Mouse (Mus musculus) left cerebral cortex, adult 9 months (tissue): ENCODE measurements around the gene Gm14444.
"Not testable (repeated sequence)": the region's sequence is repeated elsewhere in the genome, so short reads cannot be mapped to it uniquely, and the experiment has no call there.

ENCODE experiments used
- DNase-seq, 2 experiments: peaks; one replicate each; pipeline ENCODE4 v3.0.0; 2022; ENCODE audit warnings: low spot score in 2 of 2

The Gm14444 gene

DNA sequence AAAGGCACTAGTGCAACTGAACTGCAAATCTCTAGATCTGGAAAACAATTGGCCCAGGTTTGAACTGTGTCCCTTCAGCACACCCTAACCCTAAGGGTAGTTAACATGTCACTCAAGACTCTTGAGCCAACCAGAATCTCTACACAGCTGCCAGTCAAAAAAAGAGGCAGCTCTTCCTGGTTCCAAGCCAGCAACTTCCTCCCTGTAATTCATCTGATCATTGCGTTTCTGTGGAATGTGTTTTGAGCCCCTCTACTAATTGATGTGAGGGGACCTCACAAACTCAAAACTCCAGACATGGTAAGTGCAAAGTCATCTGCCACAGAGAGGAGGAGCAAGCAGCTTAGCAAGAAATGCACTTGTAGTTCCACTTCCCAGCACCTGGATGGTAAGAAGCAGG, at the start of gene Gm14444:
TSS of gene Gm14444 (plus strand) at position 220 of the 400 bp plus-strand sequence.
- not testable (repeated sequence) for DNase-seq

GRCm38 (mm10) chr2:174965466-174965865, 44.6 kb upstream of the Gm14444 start:
- DNase-seq, result not testable (repeated sequence)

DNA sequence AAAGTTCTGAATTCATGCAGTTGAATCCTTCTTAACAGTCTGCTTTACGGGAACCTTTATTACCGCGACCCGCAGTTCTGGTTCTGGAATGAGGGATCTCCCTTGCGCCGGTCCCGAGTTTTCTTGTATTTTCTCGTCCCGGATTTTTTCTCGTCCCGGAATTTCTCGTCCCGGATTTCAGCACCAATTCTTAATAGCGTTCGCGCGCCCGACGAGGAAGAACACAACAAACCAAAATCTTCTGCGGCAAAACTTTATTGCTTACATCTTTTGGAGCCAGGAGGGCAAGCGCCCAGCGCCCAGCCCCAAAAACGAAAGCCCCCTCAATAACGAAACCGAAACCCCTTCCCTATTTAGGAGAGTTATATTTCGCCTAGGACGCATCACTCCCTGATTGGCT, 34.2 kb downstream of the Gm14444 start:
- DNase-seq, result not testable (repeated sequence)

GRCm38 (mm10) chr2:175067681-175068261, 57.7 kb downstream of the Gm14444 start, which contains the start of gene Gm14393:
Gm14393 (minus strand) TSS chr2:175067781.
- DNase-seq, result not testable (repeated sequence)
